Mouse (Mus musculus) lung, postnatal 36 days (tissue): ENCODE measurements at regions not wholly inside any gene's neighbourhood (a gene's known extent, or its start where the extent isn't known, plus 50 kb on each side); places are given as distances from the start of the nearest gene placed in this dataset.

Experiments used
- DNase-seq: peaks from one replicate; pipeline ENCODE4 v3.0.0; 2022; ENCODE audit warnings: mixed read lengths

- DNase-seq, result peak; percentile 83
Observed at GRCm38 (mm10) chr9:122064937-122065673, 52.0 kb upstream of the Snrk start.

DNA sequence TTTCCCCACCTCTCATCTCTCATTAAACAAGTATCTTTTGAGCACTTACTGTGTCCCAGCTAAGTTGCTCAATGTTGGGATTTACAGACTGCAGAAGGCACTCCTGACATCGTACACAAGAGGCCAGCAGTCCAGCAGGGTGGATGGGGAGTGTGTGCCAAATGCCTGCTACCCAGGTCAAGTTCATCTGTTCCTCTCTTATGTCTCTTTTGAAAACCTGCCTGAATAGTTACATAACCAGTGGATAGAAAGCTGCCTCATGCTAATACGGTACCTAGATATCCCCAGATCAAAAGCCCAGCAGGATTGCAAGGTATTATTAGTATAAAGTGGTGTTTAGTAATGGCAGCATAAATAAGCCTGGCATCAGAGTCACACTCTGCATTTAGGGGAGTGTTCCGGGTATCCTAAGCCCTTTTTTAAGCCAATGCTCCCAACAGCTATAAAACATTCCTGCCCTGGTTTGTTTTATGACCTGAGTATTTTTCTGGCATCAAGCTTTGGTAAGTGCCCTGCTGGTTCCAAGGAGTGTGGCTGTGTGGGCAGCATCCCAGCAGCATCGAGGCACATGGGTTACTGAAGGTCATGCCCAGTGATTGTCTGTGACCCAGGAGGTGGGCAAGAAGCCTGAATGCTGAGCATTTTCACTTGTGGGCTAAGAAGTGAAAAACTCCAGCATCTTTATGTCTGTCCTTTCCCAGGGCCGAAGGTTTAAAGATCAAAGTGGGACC is 59.1 kb upstream of the Pomgnt2 start:
- peak; percentile 45 for DNase-seq

DNA sequence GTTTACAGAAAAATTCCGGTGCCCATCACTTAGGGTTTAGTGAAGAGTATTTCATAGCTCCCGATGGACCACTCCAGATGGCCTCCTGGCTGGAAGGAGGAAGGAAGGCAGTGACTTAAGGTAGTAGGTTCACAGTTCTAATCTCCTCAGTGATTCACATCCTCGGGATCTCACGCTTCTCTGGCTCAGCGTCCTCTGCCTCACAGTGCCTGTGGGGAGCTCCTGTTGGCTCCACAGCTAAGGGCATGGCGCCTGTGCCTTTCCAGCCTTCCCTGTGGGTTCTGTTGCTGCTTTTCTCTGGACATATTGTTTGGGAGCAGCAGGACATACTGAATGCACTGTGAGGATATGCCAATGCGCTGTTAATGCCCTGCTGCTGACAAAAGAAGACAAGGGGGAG is 54.8 kb upstream of the Pomgnt2 start:
- DNase-seq, result no peak

DNA sequence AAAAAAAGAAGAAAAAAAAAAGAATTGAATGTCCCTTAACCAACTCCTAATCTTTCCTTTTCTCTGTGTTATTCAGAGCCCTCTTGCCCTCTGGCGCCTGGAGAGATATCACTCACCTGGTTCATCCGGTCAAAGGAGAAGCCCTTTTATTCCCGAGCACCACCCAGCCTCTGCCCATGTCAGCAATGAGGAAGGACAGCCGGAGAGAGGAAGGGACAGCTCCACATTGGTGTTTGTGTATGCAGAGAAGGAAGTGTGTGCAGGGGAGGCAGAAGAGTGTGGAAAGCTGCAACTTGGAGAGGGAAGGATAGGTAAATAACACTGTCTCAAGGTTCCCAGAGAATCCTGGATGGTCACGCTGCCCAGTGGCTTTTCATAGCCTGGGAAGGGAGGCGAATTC is 54.2 kb upstream of the Pomgnt2 start:
- DNase-seq, result peak; percentile 34

DNA sequence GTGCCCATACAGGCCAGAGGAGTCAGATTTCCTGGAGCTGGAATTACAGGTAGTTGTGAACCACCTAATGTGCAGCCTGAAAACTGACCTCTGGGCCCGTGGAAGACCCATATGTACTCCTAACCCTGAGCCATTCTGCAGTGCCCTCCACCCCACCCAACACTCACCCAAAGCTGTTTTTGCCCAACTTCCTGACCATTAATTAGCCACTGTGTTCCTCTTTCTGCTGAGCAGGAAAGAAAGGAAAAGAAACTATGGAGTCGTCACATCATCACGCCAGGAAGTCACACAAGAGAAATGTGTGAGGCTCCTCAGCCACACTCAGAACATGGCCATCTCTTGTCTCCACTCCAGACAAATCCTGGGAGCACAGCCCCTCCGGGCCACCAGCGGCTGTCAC is 52.1 kb upstream of the Pomgnt2 start:
- DNase-seq, result no peak

DNA sequence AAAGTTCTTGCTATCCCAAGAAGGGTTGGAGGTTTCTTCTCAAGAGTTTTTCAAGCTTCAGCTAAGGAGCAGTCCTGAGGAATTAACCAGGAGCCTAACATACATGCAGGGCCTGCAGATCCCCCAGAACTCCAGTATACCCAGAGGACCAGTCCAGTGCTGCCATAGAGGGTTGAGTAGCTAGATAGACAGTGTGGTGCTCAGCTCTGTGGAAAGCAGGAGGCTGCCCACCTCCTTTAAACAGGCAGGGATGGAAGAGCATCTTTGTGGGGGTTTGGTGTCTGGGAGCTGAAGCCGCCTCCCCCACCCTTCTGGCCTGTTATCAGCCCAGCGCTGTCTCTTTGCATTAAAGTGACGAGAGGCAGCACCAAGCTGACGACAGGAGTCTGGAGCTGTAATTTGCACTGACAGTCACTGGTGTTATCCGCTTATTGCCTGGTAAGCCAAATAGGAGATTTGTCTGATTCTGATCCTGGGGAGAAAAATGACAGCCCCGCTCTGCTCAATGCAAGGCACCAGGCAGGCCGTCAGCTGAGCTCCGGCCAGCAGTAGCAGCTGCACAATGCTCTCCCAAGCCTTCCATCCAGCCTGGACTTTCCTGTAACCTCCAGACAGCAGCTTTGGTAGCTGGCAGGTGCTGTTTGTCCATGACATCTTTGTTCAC is 51.2 kb upstream of the Pomgnt2 start:
- DNase-seq, result no peak
